Mouse (Mus musculus) heart, postnatal 0 days (tissue): ENCODE data around the gene Adal. TPM values are rescaled to one million over a fixed set of nuclear protein-coding genes. Genes with fewer than 3 reads are reported as not detected.
"Not testable (repeated sequence)": the region's sequence is repeated elsewhere in the genome, so short reads cannot be mapped to it uniquely, and the experiment has no call there.

Source experiments
- ATAC-seq: fragments of 200-750 bp; cut with Nextera tagmentation; 2 replicates; pipeline ENCODE4 v1.8.0; 2017; ENCODE audit warnings: low read depth, moderate number of reproducible peaks, moderate library complexity; ENCODE audit not compliant: insufficient read depth
- DNase-seq: peaks from one replicate; pipeline ENCODE4 v3.0.0-alpha.2; 2016; ENCODE audit warnings: low spot score
- H3K27ac ChIP-seq: fragments of 300-500 bp; sonication (generic); 2 replicates; pipeline ENCODE4 v1.5.1; 2014; ENCODE audit warnings: low read depth, mild to moderate bottlenecking
- H3K27me3 ChIP-seq: fragments of 300-500 bp; sonication (generic); 2 replicates; pipeline ENCODE4 v1.6.1; 2014; ENCODE audit warnings: low read length, mixed read lengths; ENCODE audit not compliant: control insufficient read depth, insufficient read depth
- H3K36me3 ChIP-seq: fragments of 300-500 bp; sonication (generic); replicated peaks from 2 replicates; pipeline ENCODE4 v1.6.1; 2014; ENCODE audit warnings: low read length, mixed read lengths; ENCODE audit not compliant: control insufficient read depth, insufficient read depth
- H3K4me1 ChIP-seq: fragments of 300-500 bp; sonication (generic); 2 replicates; pipeline ENCODE4 v1.6.1; 2014; ENCODE audit warnings: antibody characterized with exemption; ENCODE audit not compliant: control insufficient read depth, insufficient read depth
- H3K4me2 ChIP-seq: fragments of 300-500 bp; sonication (generic); 2 replicates; pipeline ENCODE4 v1.6.1; 2014; ENCODE audit warnings: low read depth, mild to moderate bottlenecking, low read length, moderate library complexity
- H3K4me3 ChIP-seq: fragments of 300-500 bp; sonication (generic); 2 replicates; pipeline ENCODE4 v1.5.1; 2014; ENCODE audit warnings: low read depth, low read length
- H3K9ac ChIP-seq: fragments of 300-500 bp; sonication (generic); replicated peaks from 2 replicates; pipeline ENCODE4 v1.6.1; 2014; ENCODE audit warnings: low read depth, low read length, mixed read lengths
- H3K9me3 ChIP-seq: fragments of 300-500 bp; sonication (generic); replicated peaks from 2 replicates; pipeline ENCODE4 v1.6.1; 2016; ENCODE audit warnings: low read length; ENCODE audit not compliant: control insufficient read depth
- CTCF ChIP-seq: IDR thresholded peaks from 2 replicates; pipeline ENCODE4 v1.5.1; 2016; ENCODE audit warnings: antibody characterized with exemption, control low read depth, low read depth
- EP300 ChIP-seq: IDR thresholded peaks from 2 replicates; pipeline ENCODE4 v1.6.1; 2016; ENCODE audit warnings: antibody characterized with exemption, low read depth
- WGBS: fragments of 180-500 bp; shearing (Covaris S2); extraction: QIAGEN DNeasy Blood & Tissue Kit; methylation state at CpG from one replicate; pipeline ENCODE4 v1.1.7; 2014; 5-methylcytosine and 5-hydroxymethylcytosine counted together
- polyA plus RNA-seq: library from polyadenylated mRNA; unstranded; fragments of >200 nt; fragmentation: Nextera tagmentation; extraction: Ambion mirVana; gene quantifications from 2 replicates; pipeline ENCODE4 v1.2.1, GENCODE M21; 2015
- total RNA-seq: library from RNA; depleted of rRNA; stranded (reverse); fragments of >200 nt; gene quantifications from 2 replicates; pipeline ENCODE4 v1.2.3, GENCODE M21; 2014; ENCODE audit warnings: low replicate concordance

Adal gene
- total and polyA plus RNA-seq, 2 experiments from 2014 or later, result 13.4 to 15.3 TPM

GRCm38 (mm10) chr2:121119260-121119659, 21.0 kb upstream of the Adal start:
- no peaks in the 10 kb centered on the region for H3K36me3 ChIP-seq
- H3K9me3 ChIP-seq, result no peaks in the 10 kb centered on the region
- ATAC-seq (no peak), DNase-seq (no peak)
- no peaks in the 10 kb centered on the region for H3K27me3 ChIP-seq
- no peak overlapping the region for H3K4me2 ChIP-seq
- no peak overlapping the region for H3K27ac ChIP-seq
- H3K9ac ChIP-seq, result no peak overlapping the region
- 74% methylated on average over 3 of the region's 3 CpGs for whole genome bisulfite sequencing
- no peak overlapping the region for H3K4me3 ChIP-seq
- no peaks in the 10 kb centered on the region for H3K4me1 ChIP-seq
- TF ChIP-seq CTCF, result no peak
- no peak for TF ChIP-seq EP300

- not testable (repeated sequence) for H3K4me1 ChIP-seq, H3K36me3 ChIP-seq, H3K9me3 ChIP-seq, ATAC-seq, H3K4me2 ChIP-seq, DNase-seq, H3K9ac ChIP-seq, H3K27me3 ChIP-seq, H3K27ac ChIP-seq, H3K4me3 ChIP-seq
- WGBS, result 86% methylated on average over 5 of the region's 5 CpGs
Observed at GRCm38 (mm10) chr2:121126302-121126701, 13.9 kb upstream of the Adal start.

DNA sequence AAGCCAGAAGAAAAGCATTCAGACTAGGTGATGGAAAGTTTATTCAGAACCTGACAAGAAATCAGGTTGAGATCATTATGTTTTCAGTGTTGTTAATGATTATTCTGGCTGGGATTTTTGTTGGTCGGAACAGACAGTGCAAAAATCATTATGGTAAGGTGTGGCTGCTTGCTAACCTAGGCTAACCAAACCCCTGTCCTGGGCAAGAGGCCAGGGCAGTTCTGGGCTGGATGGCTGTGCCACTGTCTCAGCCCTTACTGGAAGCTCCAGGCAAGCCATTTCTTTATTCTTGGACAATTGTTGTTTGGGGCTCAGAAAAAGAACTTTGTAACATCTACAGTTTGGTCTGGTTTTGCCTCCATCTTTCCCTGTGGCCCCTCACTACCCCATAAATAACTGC, 12.7 kb upstream of the Adal start:
- Histone ChIP-seq H3K4me2 (no peak overlapping the region), H3K27ac (no peak overlapping the region), H3K4me1 (no peaks in the 10 kb centered on the region), H3K4me3 (no peak overlapping the region), H3K9me3 (no peaks in the 10 kb centered on the region), H3K9ac (no peak overlapping the region), H3K36me3 (no peaks in the 10 kb centered on the region), H3K27me3 (no peaks in the 10 kb centered on the region)
- DNase-seq (no peak), ATAC-seq (no peak)
- 71% methylated on average over 1 of the region's 1 CpGs for WGBS
- TF ChIP-seq CTCF (no peak), EP300 (no peak)

DNA sequence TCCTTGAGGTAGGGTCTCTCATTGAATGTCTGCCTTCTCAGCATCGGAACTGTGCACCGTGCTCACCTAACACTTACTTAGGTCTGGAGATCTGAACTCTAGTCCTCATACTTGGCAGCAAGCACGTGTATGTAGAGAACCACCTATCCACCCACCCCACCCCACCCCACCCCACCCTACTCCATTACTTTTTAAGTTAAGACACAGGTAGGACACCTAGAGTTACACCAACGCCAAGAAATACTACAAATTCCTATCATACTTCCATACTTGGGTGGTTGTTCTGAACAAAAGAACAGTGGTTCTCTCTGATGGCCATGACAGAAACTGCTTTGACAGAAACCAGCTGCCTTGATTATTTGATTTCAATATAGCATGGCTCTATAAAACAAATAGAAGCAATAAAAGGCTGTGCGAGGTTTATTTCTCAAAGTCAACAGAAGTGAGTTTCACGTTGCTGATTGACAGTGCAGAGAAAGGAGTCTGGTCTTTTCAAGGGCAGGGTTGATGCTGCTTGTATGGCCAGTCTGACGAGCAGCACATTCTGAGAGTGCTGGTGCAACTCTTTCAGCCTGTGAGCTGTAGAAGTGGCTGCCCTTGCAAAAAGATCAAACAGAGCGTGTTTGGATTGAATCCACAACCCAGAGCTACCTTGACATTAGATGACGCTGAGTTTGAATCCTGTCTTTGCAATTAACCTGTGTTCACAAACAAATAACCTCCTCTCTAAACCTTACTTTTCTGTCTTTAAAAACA, 11.2 kb upstream of the Adal start:
- no peak for DNase-seq
- Histone ChIP-seq H3K36me3 (no peaks in the 10 kb centered on the region), H3K27ac (no peak overlapping the region), H3K4me3 (no peak overlapping the region), H3K27me3 (no peaks in the 10 kb centered on the region), H3K4me1 (no peaks in the 10 kb centered on the region), H3K4me2 (no peak overlapping the region), H3K9ac (no peak overlapping the region), H3K9me3 (no peaks in the 10 kb centered on the region)
- no peak for TF ChIP-seq CTCF
- no peak for TF ChIP-seq EP300
- 52% methylated on average over 9 of the region's 9 CpGs for WGBS
- ATAC-seq, result no peak

DNA sequence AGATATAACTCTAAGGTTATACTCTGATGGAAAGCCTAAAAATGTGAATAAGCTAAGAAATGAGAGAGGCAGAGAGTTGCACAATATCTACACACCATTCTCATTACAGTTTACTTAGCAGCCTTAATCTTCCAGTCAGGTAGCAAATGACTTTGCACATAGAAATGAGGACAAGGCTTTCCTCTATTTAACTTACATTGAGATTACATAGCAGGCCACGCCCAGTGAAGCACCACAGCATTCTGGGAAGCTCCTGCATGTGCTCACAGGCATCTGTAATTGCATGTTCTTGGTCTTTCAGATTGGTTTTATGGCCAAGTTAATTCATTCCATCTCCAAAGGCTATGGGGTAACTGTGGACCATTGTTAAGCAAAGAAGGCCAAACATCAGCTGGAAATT, 7.4 kb upstream of the Adal start:
- H3K9me3 ChIP-seq, result no peaks in the 10 kb centered on the region
- TF ChIP-seq EP300 (no peak), CTCF (no peak)
- no peak overlapping the region for H3K9ac ChIP-seq
- ATAC-seq, result no peak
- no peak overlapping the region for H3K4me3 ChIP-seq
- no peak for DNase-seq
- no peaks in the 10 kb centered on the region for H3K27me3 ChIP-seq
- no peaks in the 10 kb centered on the region for H3K36me3 ChIP-seq
- H3K4me1 ChIP-seq, result no peaks in the 10 kb centered on the region; the same call in 1 of the 2 replicates
- 70% methylated on average over 1 of the region's 1 CpGs for WGBS
- H3K4me2 ChIP-seq, result no peak overlapping the region
- no peak overlapping the region for H3K27ac ChIP-seq

DNA sequence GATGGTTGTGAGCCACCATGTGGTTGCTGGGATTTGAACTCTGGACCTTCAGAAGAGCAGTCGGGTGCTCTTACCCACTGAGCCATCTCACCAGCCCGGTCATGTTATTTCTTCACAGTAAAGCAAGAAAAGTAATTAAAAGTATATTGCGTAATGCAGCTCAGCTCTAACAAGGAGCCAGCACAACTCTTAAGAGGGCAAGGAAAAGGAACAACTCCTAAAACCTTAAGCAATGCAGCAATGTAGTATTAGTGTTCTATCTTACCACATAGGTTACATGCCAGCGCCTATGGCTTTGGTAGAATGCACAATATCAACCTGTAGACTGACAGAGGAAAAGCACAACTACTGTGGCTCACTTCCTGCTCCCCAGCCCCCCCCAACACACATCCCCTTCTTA, 2.9 kb upstream of the Adal start:
- H3K27me3 ChIP-seq, result no peaks in the 10 kb centered on the region
- peaks cover 21% of the 10 kb centered on the region for H3K4me1 ChIP-seq
- 0 out of 2 replicates have a peak overlapping the region, but pooled peaks have one; percentile 2 for H3K4me2 ChIP-seq
- H3K36me3 ChIP-seq, result 0 out of 2 replicates have a peak, but pooled peaks cover 6% of the 10 kb centered on the region
- 100% methylated on average over 4 of the region's 4 CpGs for WGBS
- DNase-seq (no peak), ATAC-seq (no peak)
- H3K4me3 ChIP-seq, result no peak overlapping the region
- H3K27ac ChIP-seq, result no peak overlapping the region
- no peak overlapping the region for H3K9ac ChIP-seq
- no peaks in the 10 kb centered on the region for H3K9me3 ChIP-seq
- TF ChIP-seq EP300 (no peak), CTCF (no peak)
